Mouse (Mus musculus) kidney, adult 2 months (tissue): ENCODE results near the gene Prkg1. TPM values are rescaled to one million over a fixed set of nuclear protein-coding genes. Genes with fewer than 3 reads are reported as not detected.

ENCODE experiments used
- DNase-seq: peaks from one replicate; pipeline ENCODE4 v3.0.0; 2021
- H3K27ac ChIP-seq: fragments of 200-500 bp; 2 replicates; pipeline ENCODE4 v1.5.1; 2012; ENCODE audit warnings: low read depth, low read length, control low read depth, inconsistent platforms; ENCODE audit not compliant: insufficient read depth
- H3K27me3 ChIP-seq: fragments of 200-500 bp; replicated peaks from 2 replicates; pipeline ENCODE4 v1.6.1; 2012; ENCODE audit warnings: mild to moderate bottlenecking, moderate library complexity, low read length, inconsistent platforms; ENCODE audit not compliant: control insufficient read depth, insufficient read depth
- H3K36me3 ChIP-seq: fragments of 200-500 bp; 2 replicates; pipeline ENCODE4 v1.6.1; 2012; ENCODE audit warnings: mild to moderate bottlenecking, moderate library complexity, low read length, inconsistent platforms; ENCODE audit not compliant: control insufficient read depth, insufficient read depth
- H3K4me1 ChIP-seq: fragments of 200-500 bp; 2 replicates; pipeline ENCODE4 v1.6.1; 2011; ENCODE audit warnings: low read length; ENCODE audit not compliant: control insufficient read depth, insufficient read depth
- H3K4me3 ChIP-seq: fragments of 200-500 bp; 2 replicates; pipeline ENCODE4 v1.5.1; 2011; ENCODE audit warnings: mild to moderate bottlenecking, low read depth, low read length, control low read depth; ENCODE audit not compliant: insufficient read depth
- CTCF ChIP-seq: fragments of 200-500 bp; conservative IDR thresholded peaks from 2 replicates; pipeline ENCODE4 v1.5.1; 2011; ENCODE audit warnings: low read depth, mild to moderate bottlenecking, control low read depth, low read length, moderate library complexity, mixed read lengths; ENCODE audit not compliant: insufficient read depth, insufficient read length
- POLR2A ChIP-seq: fragments of 200-500 bp; IDR thresholded peaks from one replicate; pipeline ENCODE4 v1.6.1; 2011; ENCODE audit warnings: low read depth, low read length, control low read depth
- WGBS: fragments of 180-500 bp; shearing (Covaris S2); methylation state at CpG from one replicate; pipeline ENCODE4 v1.1.7; 2018; 5-methylcytosine and 5-hydroxymethylcytosine counted together
- polyA plus RNA-seq: library from polyadenylated mRNA; depleted of rRNA; stranded (reverse); fragments of >200 nt; gene quantifications from 2 replicates; pipeline ENCODE4 v1.2.3, GENCODE M21; 2012

Prkg1 gene
- polyA plus RNA-seq, 1 experiment = 1.7 TPM

DNA sequence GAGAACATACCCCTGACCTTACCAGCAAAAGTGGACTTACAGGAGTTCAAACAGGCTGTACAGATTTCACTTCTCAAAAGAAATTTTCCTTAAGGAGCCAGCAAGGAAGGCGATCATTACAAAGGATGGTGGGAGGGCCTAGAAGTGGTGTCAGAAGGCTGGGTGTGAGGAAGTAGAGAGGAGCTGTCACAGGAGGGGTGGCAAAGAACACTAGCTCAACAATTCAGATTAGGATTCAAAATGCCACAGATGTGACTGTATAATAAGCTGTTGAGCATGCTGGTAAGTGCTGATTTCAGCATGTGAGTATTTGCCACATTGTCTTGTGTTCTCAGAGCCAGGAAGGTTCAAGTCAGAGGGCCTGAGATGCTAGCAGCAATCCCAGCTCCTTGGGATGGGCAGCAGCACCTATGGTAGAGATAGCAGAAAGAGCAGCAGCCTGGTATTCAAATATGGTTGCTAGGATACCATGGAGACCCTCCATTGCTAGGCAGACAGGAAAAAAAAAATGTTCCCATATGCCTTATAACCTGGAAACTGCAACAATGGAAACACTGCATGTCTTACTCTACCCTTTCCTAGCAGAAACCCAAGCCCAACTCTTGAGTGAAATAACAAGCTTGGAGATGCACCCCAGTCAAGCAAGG, 106.0 kb downstream of the Prkg1 start:
- H3K36me3 ChIP-seq = no peaks in the 10 kb centered on the region
- no peak for DNase-seq
- no peak overlapping the region for H3K4me3 ChIP-seq
- H3K4me1 ChIP-seq = no peaks in the 10 kb centered on the region
- H3K27me3 ChIP-seq = no peaks in the 10 kb centered on the region
- no peak overlapping the region for H3K27ac ChIP-seq
- 84% methylated on average over 1 of the region's 1 CpGs for WGBS
- TF ChIP-seq CTCF (no peak), POLR2A (no peak)

DNA sequence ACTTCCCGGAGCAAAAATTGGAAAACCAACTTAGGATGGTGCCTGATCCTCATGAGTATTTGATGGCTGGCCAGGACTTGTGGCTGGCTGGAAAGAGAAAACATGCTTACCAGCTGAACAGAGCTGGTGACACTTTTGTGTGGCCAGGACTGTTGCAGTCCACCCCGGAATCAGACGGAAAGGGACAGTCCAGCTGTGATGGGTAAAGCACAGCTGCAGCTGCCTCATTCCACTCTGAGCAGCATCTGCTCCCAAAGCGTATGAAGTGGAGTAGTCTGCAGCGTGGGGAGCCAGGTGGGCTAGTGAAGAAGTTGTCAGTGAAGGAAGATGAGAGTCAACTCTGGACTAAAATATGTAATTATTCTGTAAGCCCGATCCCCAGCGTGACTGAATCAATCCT, 108.6 kb downstream of the Prkg1 start:
- H3K27me3 ChIP-seq = no peaks in the 10 kb centered on the region
- no peak overlapping the region for H3K27ac ChIP-seq
- H3K36me3 ChIP-seq = no peaks in the 10 kb centered on the region
- TF ChIP-seq CTCF (no peak), POLR2A (no peak)
- DNase-seq = no peak
- no peak overlapping the region for H3K4me3 ChIP-seq
- WGBS = 84% methylated on average over 7 of the region's 7 CpGs
- no peaks in the 10 kb centered on the region for H3K4me1 ChIP-seq

DNA sequence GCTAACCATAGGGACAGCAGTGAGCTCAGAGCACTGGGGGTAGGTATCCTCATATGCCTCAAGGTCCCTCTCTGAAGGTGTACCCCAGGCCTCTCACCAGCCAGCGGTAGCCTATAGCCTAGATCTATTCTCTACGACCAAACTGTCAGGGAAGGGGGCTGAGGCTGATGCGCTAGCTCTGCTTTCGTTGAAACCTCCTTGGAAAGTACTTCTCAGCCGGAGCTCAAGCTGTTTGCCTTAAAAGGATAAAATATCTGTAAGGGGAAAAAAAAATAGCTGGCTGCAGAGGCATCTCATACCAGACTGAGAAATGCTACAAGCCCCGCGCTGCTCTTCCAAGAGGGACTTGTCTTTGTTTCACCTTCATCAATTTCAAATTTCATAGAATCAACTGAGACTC, 109.0 kb downstream of the Prkg1 start:
- no peak overlapping the region for H3K4me3 ChIP-seq
- 74% methylated on average over 7 of the region's 7 CpGs for WGBS
- H3K36me3 ChIP-seq = no peaks in the 10 kb centered on the region
- no peaks in the 10 kb centered on the region for H3K27me3 ChIP-seq
- DNase-seq = no peak
- TF ChIP-seq POLR2A = no peak
- TF ChIP-seq CTCF = no peak
- no peaks in the 10 kb centered on the region for H3K4me1 ChIP-seq
- no peak overlapping the region for H3K27ac ChIP-seq

- Histone ChIP-seq H3K4me1 (no peaks in the 10 kb centered on the region), H3K4me3 (no peak overlapping the region), H3K27me3 (no peaks in the 10 kb centered on the region), H3K36me3 (no peaks in the 10 kb centered on the region), H3K27ac (no peak overlapping the region)
- TF ChIP-seq CTCF = no peak
- no peak for TF ChIP-seq POLR2A
- DNase-seq = no peak
- 83% methylated on average over 6 of the region's 6 CpGs for WGBS
Measured at GRCm38 (mm10) chr19:31654022-31654421, 110.8 kb downstream of the Prkg1 start.

DNA sequence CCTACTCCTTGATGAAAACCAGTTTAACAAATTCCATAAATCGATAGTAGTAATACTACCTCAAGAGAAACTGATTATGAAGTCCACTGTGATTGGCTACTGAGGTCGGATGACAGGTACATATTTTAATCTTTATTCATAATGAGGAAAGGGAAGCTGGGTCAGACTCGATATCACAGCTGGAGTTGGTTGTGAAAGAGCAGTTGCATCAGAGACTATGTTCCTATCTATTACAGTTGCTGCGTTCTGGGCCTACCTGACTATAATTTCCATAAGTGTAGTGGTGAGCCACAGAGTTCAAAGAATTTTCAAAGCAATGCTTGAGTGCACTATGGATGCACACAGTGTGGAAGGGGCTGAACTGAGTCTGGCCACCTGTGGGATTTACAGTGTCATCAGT, 114.4 kb downstream of the Prkg1 start:
- DNase-seq = no peak
- Histone ChIP-seq H3K27me3 (no peaks in the 10 kb centered on the region), H3K4me1 (no peaks in the 10 kb centered on the region), H3K36me3 (no peaks in the 10 kb centered on the region), H3K4me3 (no peak overlapping the region), H3K27ac (no peak overlapping the region)
- 91% methylated on average over 4 of the region's 4 CpGs for WGBS
- TF ChIP-seq POLR2A (no peak), CTCF (no peak)

GRCm38 (mm10) chr19:31647492-31647891, 117.3 kb downstream of the Prkg1 start:
- 65% methylated on average over 2 of the region's 2 CpGs for WGBS
- no peaks in the 10 kb centered on the region for H3K27me3 ChIP-seq
- no peak overlapping the region for H3K4me3 ChIP-seq
- no peaks in the 10 kb centered on the region for H3K36me3 ChIP-seq
- TF ChIP-seq POLR2A = no peak
- DNase-seq = no peak
- H3K4me1 ChIP-seq = no peaks in the 10 kb centered on the region
- no peak overlapping the region for H3K27ac ChIP-seq

DNA sequence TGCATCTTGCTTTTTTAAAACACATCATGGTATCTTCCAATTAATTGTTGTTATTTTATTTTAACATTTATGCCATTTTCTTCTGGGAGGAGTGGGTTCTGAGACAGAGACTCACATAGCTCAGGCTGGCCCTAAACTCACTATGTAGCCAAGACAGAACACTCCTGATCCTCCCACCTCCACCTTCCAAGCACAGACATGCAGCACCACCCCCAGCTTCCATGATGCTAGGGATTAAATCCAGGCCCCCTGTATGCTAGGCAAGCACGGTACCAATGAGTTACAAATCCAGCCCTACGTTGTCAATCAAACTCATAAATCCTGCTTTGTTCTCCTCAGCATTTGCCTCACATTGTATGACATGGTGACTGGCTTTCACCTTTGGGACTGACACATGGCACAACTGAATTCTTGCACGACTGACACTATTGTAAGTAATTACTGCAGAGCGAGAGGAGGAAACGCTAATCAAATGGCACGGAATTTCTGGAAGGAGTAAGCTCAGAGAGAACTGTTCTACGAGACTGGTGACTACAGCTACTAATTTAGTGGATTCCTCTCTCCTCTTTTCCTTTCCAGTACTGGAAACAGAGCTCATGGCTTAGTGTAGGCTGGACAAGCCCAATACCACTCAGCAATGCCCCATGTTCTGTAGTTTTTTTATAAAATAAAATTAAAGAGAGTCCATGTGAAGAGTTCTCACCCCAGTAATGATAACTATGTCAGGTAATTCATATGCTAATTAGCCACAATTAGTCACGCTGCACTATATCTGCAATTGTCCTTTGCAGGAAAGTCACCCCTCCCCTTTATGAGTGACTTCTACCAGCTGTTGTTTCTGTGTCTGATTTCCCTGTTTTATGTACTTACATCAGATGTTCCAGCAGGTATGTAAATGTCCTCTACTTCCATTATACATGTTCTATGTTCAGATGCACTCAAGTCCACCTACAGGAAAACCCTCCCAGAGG, 133.6 kb downstream of the Prkg1 start:
- TF ChIP-seq CTCF = no peak
- Histone ChIP-seq H3K27me3 (no peaks in the 10 kb centered on the region), H3K4me1 (no peaks in the 10 kb centered on the region), H3K4me3 (no peak overlapping the region), H3K27ac (no peak overlapping the region), H3K36me3 (no peaks in the 10 kb centered on the region)
- DNase-seq = no peak
- WGBS = 77% methylated on average over 8 of the region's 8 CpGs
